Mouse (Mus musculus): ENCODE results near the gene Gzmf.
A peak's percentile ranks its signal among the peaks of the same experiment; 100 is the strongest.
"Not testable (repeated sequence)": the region's sequence is repeated elsewhere in the genome, so short reads cannot be mapped to it uniquely, and the experiment has no call there.

Gzmf gene

DNA sequence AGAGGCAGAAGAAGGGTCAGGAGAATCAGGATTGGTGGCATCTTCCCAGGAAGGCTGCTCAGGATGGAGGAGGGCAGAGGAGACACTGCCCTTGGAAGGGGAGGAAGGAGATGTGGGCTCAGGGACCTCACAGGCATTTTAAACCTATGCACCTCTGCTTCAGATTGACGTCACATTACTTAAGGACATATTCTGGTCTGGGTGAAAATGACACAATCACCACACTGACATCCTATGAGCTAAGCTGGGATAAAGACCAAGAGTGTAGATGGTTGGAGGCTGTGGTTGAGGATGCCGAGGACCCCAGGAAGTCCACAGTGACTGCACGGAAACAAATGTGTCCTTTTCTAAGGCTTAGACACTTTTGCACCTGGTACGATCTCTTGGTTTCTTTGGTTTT is at the start of gene Gzmf:
TSS of gene Gzmf (minus strand) at position 101 of the 400 bp plus-strand sequence.
- DNase-seq (ENCODE audit: low spot score) = no peak

DNA sequence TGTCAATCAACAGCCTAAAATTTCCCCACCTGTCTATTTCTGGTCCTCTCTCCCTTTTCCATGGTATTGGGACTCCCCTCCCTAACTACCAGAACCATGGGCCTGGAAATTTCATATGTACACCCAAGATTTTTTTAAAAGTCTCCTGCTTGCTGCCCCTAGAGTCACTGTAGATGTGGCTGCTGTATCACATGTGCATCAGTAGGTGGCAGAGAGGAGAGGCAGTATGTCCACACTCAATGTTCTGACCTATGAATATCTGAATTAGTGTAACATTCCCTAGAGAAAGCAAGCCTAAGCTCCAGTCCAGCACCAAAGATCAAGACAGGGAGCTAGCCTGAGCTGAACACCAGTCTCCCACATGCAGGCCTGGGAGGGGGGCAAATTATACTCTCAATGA is 29.2 kb upstream of the Gzmf start:
- DNase-seq (ENCODE audit: low spot score) = no peak

DNA sequence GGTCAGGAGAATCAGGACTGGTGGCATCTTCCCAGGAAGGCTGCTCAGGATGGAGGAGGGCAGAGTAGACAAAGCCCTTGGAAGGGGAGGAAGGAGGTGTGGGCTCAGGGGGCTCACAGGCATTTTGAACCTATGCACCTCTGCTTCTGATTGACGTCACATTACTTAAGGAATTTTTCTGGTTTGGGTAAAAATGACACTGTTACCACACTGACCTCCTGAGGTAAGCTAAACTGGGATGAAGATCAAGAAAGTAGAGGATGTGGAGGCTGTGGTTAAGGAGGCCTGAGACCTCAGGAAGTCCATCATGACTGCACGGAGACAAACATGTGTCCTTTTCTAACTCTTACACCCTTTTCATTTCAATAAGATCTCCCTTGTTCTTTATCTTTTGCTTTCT is 23.3 kb upstream of the Gzmf start, which contains the start of gene Gzmc:
TSS of gene Gzmc (minus strand) at position 101 of the 400 bp plus-strand sequence.
- DNase-seq (ENCODE audit: low spot score) = no peak

DNA sequence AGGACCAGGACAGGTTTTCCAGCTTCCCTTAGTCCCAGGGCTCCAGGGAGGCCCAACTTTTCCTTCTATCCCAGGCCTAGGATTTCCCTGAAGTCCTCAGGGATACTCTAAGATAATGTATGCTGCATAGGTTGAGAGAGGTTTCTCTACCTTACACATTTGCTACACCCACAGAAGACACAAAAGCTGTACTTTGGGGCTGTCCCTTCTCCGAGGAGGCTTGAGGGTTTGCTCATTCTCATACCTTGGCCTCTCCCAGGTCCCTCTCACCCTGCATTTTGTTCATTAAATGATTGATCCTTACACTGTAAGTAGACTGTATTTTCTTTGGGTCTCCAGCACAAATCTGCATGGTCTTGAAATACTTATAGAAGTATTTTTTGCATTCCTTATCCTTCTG is 5.6 kb downstream of the Gzmf start:
- DNase-seq (ENCODE audit: low spot score) = no peak

DNA sequence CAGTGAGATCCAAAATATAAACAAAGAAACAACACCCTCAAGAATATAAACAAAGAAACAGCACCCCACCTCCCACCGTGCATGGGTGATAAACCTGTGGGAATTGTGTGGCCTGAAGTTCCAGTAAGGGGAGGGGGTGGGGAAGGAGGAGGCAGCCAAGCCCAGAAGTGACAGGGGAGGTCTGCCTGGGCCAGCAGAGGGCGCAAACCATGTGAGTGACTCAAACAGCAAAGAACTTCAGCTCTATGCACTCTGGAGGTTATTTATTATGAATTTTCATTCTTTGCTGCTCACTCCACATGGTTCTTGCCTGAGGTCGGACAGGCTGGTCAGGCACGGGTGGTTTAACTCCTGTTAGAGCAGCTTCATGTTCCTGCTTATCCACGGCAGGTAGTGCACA is 6.2 kb downstream of the Gzmf start:
- DNase-seq (ENCODE audit: low spot score) = peak; percentile 17

DNA sequence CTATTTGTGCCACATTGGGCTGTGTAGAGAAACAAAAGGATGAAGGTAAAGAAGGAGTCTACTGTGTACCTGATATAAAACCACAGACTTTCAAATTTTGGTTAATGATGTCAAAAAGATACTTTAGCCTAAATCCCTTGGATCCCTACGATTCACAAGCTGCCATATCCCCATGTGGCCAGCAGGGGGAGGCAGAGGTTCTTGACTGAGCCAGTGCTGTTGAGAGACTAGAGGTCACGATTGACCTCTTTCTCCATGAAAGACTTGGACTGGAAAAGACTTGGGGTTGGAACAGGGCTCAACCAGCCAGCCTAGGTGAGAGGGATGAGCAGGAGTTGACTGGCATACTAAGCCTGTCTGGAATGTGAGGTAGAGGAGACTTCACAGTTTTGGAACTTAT is 7.2 kb downstream of the Gzmf start:
- peak; percentile 29 for DNase-seq (ENCODE audit: low spot score)

DNA sequence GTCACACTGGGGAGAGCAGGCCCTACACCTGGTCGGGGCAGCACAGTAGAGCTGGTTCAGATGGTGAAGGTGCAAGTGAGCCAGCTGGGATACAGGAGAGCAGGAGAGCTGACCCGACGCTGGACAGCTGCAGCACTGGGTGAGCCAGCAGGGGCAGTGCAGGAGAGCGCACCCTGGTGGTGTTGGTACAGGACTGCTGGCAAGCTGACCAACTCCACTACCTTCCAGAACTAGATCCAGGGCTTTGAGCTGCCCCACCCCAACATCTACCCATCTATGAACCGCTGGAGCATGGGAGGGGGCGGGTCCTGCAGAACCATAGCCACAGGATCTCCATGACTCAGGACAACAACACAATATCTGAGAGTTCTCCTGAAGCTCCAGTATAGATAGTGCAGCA is 24.3 kb downstream of the Gzmf start:
- no peak for DNase-seq (ENCODE audit: low spot score)

DNA sequence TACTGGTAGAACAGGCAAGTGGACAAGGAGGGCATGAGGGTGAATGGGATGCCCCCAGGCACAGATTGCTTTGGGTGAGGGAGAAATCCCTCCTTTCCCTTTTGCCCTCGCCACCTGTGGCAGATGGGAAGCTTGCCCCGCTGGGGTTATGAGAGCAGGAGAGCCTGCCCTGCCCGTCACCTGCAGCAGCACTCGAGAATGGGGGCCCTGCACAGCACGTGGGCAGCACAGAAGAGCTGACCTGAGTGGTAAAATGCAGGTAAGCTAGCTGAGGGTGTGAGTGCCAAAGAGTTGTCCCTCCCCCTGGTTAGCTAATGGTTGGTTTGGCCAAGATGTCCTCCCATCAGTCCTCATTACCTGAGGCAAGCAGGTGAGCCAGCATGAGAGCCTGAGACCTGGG is 24.7 kb downstream of the Gzmf start:
- DNase-seq (ENCODE audit: low spot score) = no peak

DNA sequence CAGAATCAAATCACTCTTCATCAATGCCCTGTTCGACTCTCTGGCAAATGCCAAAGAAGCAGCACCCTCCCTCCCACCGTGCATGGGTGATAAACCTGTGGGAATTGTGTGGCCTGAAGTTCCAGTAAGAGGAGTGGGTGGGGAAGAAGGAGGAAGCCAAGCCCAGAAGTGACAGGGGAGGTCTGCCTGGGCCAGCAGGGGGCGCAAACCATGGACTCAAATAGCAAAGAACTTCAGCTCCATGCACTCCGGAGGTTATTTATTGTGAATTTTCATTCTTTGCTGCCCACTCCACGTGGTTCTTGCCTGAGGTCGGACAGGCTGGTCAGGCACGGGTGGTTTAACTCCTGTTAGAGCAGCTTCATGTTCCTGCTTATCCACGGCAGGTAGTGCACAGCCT is 33.6 kb downstream of the Gzmf start:
- DNase-seq (ENCODE audit: low spot score) = not testable (repeated sequence)

DNA sequence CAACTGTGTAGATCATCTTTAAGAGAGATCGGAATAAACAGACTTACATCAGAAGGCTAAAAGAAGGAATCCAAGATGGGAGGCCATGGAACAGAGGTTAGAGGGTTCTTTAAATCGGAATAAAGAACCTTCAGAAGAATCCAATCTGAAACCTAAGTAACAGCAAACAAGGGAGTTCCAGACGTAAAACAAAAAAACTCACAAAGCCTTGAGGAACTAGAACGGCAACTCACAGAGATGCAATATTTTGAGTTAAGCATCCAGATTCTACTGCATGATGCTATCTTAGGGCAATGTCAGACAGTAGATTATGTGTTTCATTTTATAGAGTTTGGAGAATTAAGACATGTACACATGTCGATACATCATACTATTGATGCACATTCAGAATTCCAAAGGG is 36.7 kb downstream of the Gzmf start, which contains the start of gene Gzmn:
TSS of gene Gzmn (minus strand) at position 101 of the 400 bp plus-strand sequence.
- DNase-seq (ENCODE audit: low spot score) = no peak

DNA sequence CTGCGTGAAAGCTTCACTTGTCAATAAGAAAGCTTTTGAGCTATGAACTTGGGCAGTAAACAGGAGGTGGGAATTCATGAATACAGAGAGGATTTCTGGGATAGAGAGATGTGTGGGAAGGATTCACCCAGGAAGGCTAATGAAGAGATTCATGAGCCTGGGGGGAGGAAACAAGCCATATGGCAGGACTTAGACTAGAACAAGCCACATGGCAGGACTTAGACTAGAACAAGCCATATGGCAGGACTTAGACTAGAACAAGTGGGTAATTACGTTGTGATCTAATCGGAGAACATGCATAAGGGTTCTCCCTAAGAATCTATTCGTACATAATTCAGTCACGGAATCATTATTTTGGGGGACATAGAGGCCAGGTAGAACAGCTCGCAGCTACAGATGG is 37.8 kb downstream of the Gzmf start:
- no peak for DNase-seq (ENCODE audit: low spot score)

DNA sequence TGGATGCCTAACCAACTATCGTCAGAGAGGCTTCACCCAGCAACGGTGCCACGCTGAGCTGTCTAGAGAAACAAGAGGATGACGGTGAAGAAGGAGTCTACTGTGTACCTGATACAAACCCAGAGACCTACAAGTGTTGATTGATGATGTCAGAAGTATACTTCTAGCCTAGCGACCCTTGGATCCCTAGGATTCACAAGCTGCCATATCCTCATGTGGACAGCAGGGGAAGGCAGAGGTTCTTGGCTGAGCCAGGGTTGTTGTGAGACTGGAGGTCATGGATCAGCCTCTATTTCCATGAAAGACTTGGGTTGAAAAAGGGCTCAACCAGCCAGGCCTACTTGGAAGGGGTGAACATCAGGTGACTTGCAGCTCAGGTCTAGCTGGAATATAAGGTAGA is 38.5 kb downstream of the Gzmf start:
- DNase-seq (ENCODE audit: low spot score) = no peak

DNA sequence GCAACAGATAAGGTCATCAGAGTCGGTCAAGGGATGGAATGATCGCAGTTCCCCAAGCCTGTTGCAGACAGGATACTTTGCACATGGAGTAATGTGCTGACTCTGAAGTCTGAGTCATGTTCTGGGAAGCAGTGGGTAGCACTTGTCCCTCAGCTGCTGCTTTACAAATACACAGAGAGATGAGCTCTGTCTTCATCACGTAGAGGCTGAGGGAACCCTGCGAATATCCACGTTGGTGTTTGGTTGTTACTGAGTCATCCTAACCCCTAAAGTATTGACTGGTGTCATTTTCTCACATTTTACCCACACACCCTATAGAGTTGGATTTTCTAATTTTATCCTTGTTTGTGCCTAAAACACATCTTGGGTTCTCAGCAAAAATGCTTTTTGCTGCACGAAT is 43.2 kb downstream of the Gzmf start:
- no peak for DNase-seq (ENCODE audit: low spot score)

DNA sequence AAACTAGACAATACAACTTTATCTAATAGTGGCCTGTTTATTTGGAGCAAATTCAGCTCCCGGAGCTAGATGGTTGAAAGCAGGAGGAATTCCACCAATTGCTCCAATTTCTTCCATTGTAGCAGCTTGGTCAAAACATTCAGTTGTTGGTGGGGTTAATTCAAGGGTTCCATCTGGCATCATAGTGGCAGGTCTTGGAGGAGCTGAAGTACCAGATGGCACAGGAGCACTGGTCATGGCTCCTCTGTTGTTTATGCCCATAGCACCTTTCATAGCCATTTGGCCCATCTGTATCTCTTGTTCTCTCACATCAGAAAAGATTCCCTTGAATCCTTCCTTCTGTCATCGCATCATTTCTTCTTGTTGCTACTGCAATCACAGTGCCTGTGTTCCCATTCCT is 49.1 kb downstream of the Gzmf start:
- DNase-seq (ENCODE audit: low spot score) = no peak

DNA sequence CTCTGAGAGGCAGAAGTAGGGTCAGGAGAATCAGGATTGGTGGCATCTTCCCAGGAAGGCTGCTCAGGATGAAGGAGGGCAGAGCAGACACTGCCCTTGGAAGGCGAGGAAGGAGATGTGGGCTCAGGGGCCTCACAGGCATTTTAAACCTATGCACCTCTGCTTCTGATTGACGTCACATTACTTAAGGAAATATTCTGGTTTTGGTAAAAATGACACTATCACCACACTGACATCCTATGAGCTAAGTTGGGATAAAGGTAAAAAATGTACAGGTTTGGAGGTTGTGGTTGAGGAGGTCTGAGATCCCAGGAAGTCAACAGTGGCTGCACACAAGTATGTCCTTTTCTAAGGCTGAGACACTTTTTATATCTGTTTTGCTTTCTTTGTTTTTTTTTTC is 51.7 kb downstream of the Gzmf start, which contains the start of gene Gzmg:
TSS of gene Gzmg (minus strand) at position 101 of the 400 bp plus-strand sequence.
- DNase-seq (ENCODE audit: low spot score) = not testable (repeated sequence)

DNA sequence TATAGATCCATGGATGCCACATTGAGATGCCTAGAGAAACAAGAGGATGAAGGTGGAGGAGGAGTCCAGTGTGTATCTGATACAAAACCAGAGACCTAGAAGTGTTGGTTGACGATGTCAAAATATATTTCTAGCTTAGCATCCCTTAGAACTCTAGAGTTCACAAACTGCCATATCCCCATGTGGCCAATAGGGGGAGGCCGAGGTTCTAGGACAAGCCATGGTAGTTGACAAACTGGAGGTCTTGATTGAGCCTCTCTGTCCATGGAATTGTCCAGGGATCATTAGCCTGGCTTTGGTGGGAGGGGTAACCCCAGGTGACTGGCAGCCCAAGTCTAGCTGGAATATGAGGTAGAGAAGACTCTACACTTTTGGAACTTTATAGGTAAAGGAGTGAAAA is 55.9 kb downstream of the Gzmf start:
- DNase-seq (ENCODE audit: low spot score) = no peak

Measured in spleen, adult 12 weeks (tissue).